Mouse (Mus musculus) layer of hippocampus, adult 8-10 months (tissue): Measurements from ENCODE around the gene Slc25a36. TPM values are rescaled to one million over a fixed set of nuclear protein-coding genes. Genes with fewer than 3 reads are reported as not detected.

Experiments used
- DNase-seq, 2 experiments: peaks; one replicate each; pipeline ENCODE4 v3.0.0; 2022; ENCODE audit warnings: low spot score in 2 of 2
- total RNA-seq, 4 experiments: library from RNA; stranded (reverse); gene quantifications; 2 replicates each; pipeline ENCODE4 v1.2.4; 2022

Slc25a36 gene
- total RNA-seq, 4 experiments from 2014 or later: 70.8 to 93.0 (median 81.4) TPM

GRCm38 (mm10) chr9:97051176-97051575, 59.8 kb downstream of the Slc25a36 start:
- no peak for DNase-seq

GRCm38 (mm10) chr9:97046240-97046639, 64.7 kb downstream of the Slc25a36 start:
- DNase-seq: no peak

DNA sequence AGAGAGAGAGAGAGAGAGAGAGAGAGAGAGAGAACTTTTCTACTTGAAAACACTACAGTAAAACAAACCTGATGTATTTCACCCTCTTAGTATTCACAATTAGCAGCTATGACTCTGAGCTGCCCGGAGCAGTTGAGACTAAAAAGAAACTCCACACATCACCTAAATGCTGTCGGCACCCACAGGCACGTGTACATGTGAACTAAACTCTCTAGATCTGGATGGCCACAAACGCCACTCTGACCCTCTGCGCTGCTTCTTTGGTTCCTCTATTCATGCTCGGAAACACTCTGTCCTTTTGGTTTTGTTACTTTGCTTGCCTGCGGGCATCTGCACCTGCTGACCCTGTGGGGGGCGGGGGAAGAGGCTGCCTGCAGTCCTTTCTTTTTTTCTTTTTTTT, 69.3 kb downstream of the Slc25a36 start:
- DNase-seq: no peak

DNA sequence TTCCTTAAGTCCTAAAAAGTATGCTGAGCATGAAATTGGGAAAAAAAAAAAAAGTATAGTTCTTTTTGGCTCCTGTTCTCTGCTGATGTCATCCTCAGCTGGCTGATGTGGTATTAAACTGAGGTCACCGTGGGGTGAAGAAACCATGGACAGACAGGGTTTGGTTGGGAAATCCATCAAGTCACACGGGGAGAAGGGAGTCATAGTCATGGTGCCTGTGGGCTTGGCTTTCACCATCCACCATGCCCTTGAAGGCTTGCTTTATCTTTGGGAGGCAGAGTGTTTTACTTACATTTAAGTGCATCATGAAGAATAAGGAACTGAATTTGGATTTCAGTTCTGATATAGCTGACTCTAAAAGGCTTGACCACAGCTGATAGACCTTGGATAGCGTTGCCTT, 72.9 kb downstream of the Slc25a36 start:
- DNase-seq: no peak

GRCm38 (mm10) chr9:97036656-97037055, 74.3 kb downstream of the Slc25a36 start:
- no peak for DNase-seq

- DNase-seq: no peak
Measured at GRCm38 (mm10) chr9:97027361-97027760, 83.6 kb downstream of the Slc25a36 start.

- DNase-seq: no peak
Measured at GRCm38 (mm10) chr9:97026006-97026405, 85.0 kb downstream of the Slc25a36 start.

Other genes with a start within 250 kb of the Slc25a36 start
- gene Pxylp1, start 218.5 kb downstream of the Slc25a36 start, total RNA-seq: 10 to 100 TPM; 15.2 to 22.6 (median 20.5) TPM
- 1 to 10 TPM; 3.2 to 6.0 (median 4.1) TPM for gene Spsb4, start 92.3 kb downstream of the Slc25a36 start, total RNA-seq